9 mouse cellular contexts compared by ENCODE assay signal in genomic region chr3:89396654-89397005, GRCm38 (mm10). TPM values are rescaled to one million over a fixed set of nuclear protein-coding genes. Genes with fewer than 3 reads are reported as not detected.
DNase-seq lines count a peak whose midpoint lies in the region; ATAC-seq and TF ChIP-seq lines count a peak whose summit lies in the region.
"Had no signal": no experiment of that assay in that cellular context is flagged by ENCODE, and none has a peak within 500 bp of the region (broad histone marks: within the 10 kb centered on the region; RNA-seq: fewer than 3 reads in every experiment).

No protein-coding gene starts in this region.

- peak overlapping the region; percentile 90 for H3K4me2 ChIP-seq in heart, embryonic 16.5 days (ENCODE audit: low read depth, low read length)
- peak overlapping the region; percentile 100 for H3K4me2 ChIP-seq in hindbrain, embryonic 14.5 days (replicated peaks)
- H3K4me2 ChIP-seq in midbrain, embryonic 13.5 days (replicated peaks), result peak overlapping the region; percentile 97

- no peak for DNase-seq in heart, postnatal 25 days (ENCODE audit: low spot score)
- no peak for DNase-seq in hindbrain, embryonic 14.5 days (ENCODE audit: low spot score)
- DNase-seq in urinary bladder, adult 2 months (ENCODE audit: low spot score), result no peak
- DNase-seq in right cerebral cortex, postnatal 36 days (ENCODE audit: low spot score in 2 of 2), result no peak
- DNase-seq in cerebellum, adult 9-11 months, result no peak

- peak overlapping the region; percentile 97 for H3K27ac ChIP-seq in heart, embryonic 16.5 days (ENCODE audit: low read length)
- H3K27ac ChIP-seq in bone marrow macrophage, adult 2 months (ENCODE audit: insufficient read depth, low read depth, low read length), result no peak overlapping the region
- no peak overlapping the region for H3K27ac ChIP-seq in hindbrain, embryonic 14.5 days
- H3K27ac ChIP-seq in midbrain, embryonic 13.5 days, result no peak overlapping the region

- H3K36me3 ChIP-seq in heart, embryonic 16.5 days (ENCODE audit: control insufficient read depth, insufficient read depth), result no peaks in the 10 kb centered on the region
- H3K36me3 ChIP-seq in hindbrain, embryonic 14.5 days (replicated peaks; ENCODE audit: control insufficient read depth, insufficient read depth), result peaks cover 8% of the 10 kb centered on the region
- peaks cover 12% of the 10 kb centered on the region for H3K36me3 ChIP-seq in midbrain, embryonic 13.5 days

- ATAC-seq in heart, embryonic 16.5 days (replicated peaks; ENCODE audit: extremely low read depth, insufficient read depth, low FRiP score), result no peak
- no peak for ATAC-seq in hindbrain, embryonic 14.5 days (ENCODE audit: low FRiP score)
- ATAC-seq in midbrain, embryonic 13.5 days, result no peak

- no peak for TF ChIP-seq CTCF in bone marrow macrophage, adult 2 months (IDR thresholded peaks at IDR 0.05; ENCODE audit: low read depth, low read length)

- peak overlapping the region; percentile 77 for H3K4me3 ChIP-seq in heart, embryonic 16.5 days (ENCODE audit: low read length)
- peak overlapping the region; percentile 49; the same call in 1 of the 2 replicates for H3K4me3 ChIP-seq in bone marrow macrophage, adult 2 months (ENCODE audit: insufficient read depth, low read length)
- H3K4me3 ChIP-seq in hindbrain, embryonic 14.5 days (replicated peaks; ENCODE audit: low read length), result peak overlapping the region; percentile 48
- H3K4me3 ChIP-seq in midbrain, embryonic 13.5 days (replicated peaks), result peak overlapping the region; percentile 40

- WGBS in heart, embryonic 16.5 days, result 0% methylated on average over 4 of the region's 4 CpGs
- WGBS in hindbrain, embryonic 14.5 days, result 0% methylated on average over 4 of the region's 4 CpGs
- WGBS in midbrain, embryonic 13.5 days, result under 1% methylated on average over 4 of the region's 4 CpGs

- H3K27me3 ChIP-seq in heart, embryonic 16.5 days (ENCODE audit: control insufficient read depth, insufficient read depth, low read length), result no peaks in the 10 kb centered on the region
- H3K27me3 ChIP-seq in hindbrain, embryonic 14.5 days (ENCODE audit: control insufficient read depth, insufficient read depth, low read length), result peaks cover 31% of the 10 kb centered on the region
- peaks cover 27% of the 10 kb centered on the region for H3K27me3 ChIP-seq in midbrain, embryonic 13.5 days

- peaks cover 15% of the 10 kb centered on the region for H3K4me1 ChIP-seq in heart, embryonic 16.5 days (ENCODE audit: control insufficient read depth, insufficient read depth, low read length)
- peaks cover 3% of the 10 kb centered on the region; the same call in 1 of the 2 replicates for H3K4me1 ChIP-seq in bone marrow macrophage, adult 2 months (ENCODE audit: control insufficient read depth, insufficient read depth, low read length)
- H3K4me1 ChIP-seq in hindbrain, embryonic 14.5 days (replicated peaks; ENCODE audit: control insufficient read depth, insufficient read depth, low read length), result peaks cover 35% of the 10 kb centered on the region
- H3K4me1 ChIP-seq in midbrain, embryonic 13.5 days (replicated peaks), result peaks cover 43% of the 10 kb centered on the region

- no peaks in the 10 kb centered on the region for H3K9me3 ChIP-seq in heart, embryonic 16.5 days (replicated peaks; ENCODE audit: control insufficient read depth, low read length)
- no peaks in the 10 kb centered on the region for H3K9me3 ChIP-seq in hindbrain, embryonic 14.5 days (ENCODE audit: control insufficient read depth, low read length)
- no peaks in the 10 kb centered on the region for H3K9me3 ChIP-seq in midbrain, embryonic 13.5 days

- peak overlapping the region; percentile 74 for H3K9ac ChIP-seq in heart, embryonic 16.5 days (ENCODE audit: low read length)
- peak overlapping the region; percentile 41; the same call in 1 of the 2 replicates for H3K9ac ChIP-seq in hindbrain, embryonic 14.5 days
- no peak overlapping the region for H3K9ac ChIP-seq in midbrain, embryonic 13.5 days (replicated peaks)

- TF ChIP-seq POLR2A in bone marrow macrophage, adult 2 months (IDR thresholded peaks at IDR 0.05; ENCODE audit: borderline replicate concordance, low read depth, low read length), result no peak

- intact Hi-C loops in heart, postnatal 25 days (cut with DNase I), result loop anchor here (2.0 kb wide), 3 partner anchors 16 to 84 kb away; no protein-coding TSS in a partner anchor

RNA-seq across cellular contexts. Expression of gene Zbtb7b, which starts 2.1 kb away (rescaled TPM):
- polyA plus RNA-seq in heart, embryonic 16.5 days (2015; fragmentation: Nextera tagmentation; extraction: Ambion mirVana), result 1.7 and 2.6 TPM in 2 replicates
- 10 to 100 TPM; 20.6 to 25.1 TPM for total RNA-seq in heart, postnatal 25 days (2021)
- 66.0 and 75.2 TPM in 2 replicates for polyA plus RNA-seq in bone marrow macrophage, adult 2 months (2012; ENCODE audit: insufficient read depth, insufficient read length, missing spikeins)
- polyA plus RNA-seq in hindbrain, embryonic 14.5 days (2014; fragmentation: Nextera tagmentation; extraction: Ambion mirVana), result 0.46 and 1.1 TPM in 2 replicates
- polyA plus RNA-seq in midbrain, embryonic 13.5 days (2015; fragmentation: Nextera tagmentation; extraction: Ambion mirVana), result 0.45 and 0.54 TPM in 2 replicates
- 36.4 and 39.5 TPM in 2 replicates for polyA plus RNA-seq in urinary bladder, adult 2 months (2012; rRNA removed)

RNA-seq across cellular contexts. Expression of gene Lenep, which starts 6.0 kb away (rescaled TPM):
- 1.7 TPM in 1 of 2 replicates, not detected in the other for polyA plus RNA-seq in heart, embryonic 16.5 days (2015; fragmentation: Nextera tagmentation; extraction: Ambion mirVana)
- under 1 TPM; 0.23 to 0.59 TPM for total RNA-seq in heart, postnatal 25 days (2021)
- polyA plus RNA-seq in bone marrow macrophage, adult 2 months (2012; ENCODE audit: insufficient read depth, insufficient read length, missing spikeins), result not detected in 2 replicates
- polyA plus RNA-seq in hindbrain, embryonic 14.5 days (2014; fragmentation: Nextera tagmentation; extraction: Ambion mirVana), result not detected in 2 replicates
- 1.5 TPM in 1 of 2 replicates, not detected in the other for polyA plus RNA-seq in midbrain, embryonic 13.5 days (2015; fragmentation: Nextera tagmentation; extraction: Ambion mirVana)
- 1.2 and 1.5 TPM in 2 replicates for polyA plus RNA-seq in urinary bladder, adult 2 months (2012; rRNA removed)
- total RNA-seq: common myeloid progenitor, adult 5-6 weeks had no signal

RNA-seq across cellular contexts. Expression of gene Flad1, which starts 15.0 kb away (rescaled TPM):
- 38.8 and 41.0 TPM in 2 replicates for polyA plus RNA-seq in heart, embryonic 16.5 days (2015; fragmentation: Nextera tagmentation; extraction: Ambion mirVana)
- 10 to 100 TPM; 57.5 to 60.8 TPM for total RNA-seq in heart, postnatal 25 days (2021)
- 17.7 and 20.5 TPM in 2 replicates for polyA plus RNA-seq in bone marrow macrophage, adult 2 months (2012; ENCODE audit: insufficient read depth, insufficient read length, missing spikeins)
- 30.8 and 33.4 TPM in 2 replicates for polyA plus RNA-seq in hindbrain, embryonic 14.5 days (2014; fragmentation: Nextera tagmentation; extraction: Ambion mirVana)
- polyA plus RNA-seq in midbrain, embryonic 13.5 days (2015; fragmentation: Nextera tagmentation; extraction: Ambion mirVana), result 37.2 and 37.8 TPM in 2 replicates
- polyA plus RNA-seq in urinary bladder, adult 2 months (2012; rRNA removed), result 30.8 and 34.6 TPM in 2 replicates

RNA-seq across cellular contexts. Expression of gene Cks1b, which starts 21.6 kb away (rescaled TPM):
- polyA plus RNA-seq in heart, embryonic 16.5 days (2015; fragmentation: Nextera tagmentation; extraction: Ambion mirVana), result 288 and 304 TPM in 2 replicates
- 1 to 10 TPM; 4.1 to 4.7 TPM for total RNA-seq in heart, postnatal 25 days (2021)
- polyA plus RNA-seq in bone marrow macrophage, adult 2 months (2012; ENCODE audit: insufficient read depth, insufficient read length, missing spikeins), result 46.6 and 55.2 TPM in 2 replicates
- 94.0 and 99.4 TPM in 2 replicates for polyA plus RNA-seq in hindbrain, embryonic 14.5 days (2014; fragmentation: Nextera tagmentation; extraction: Ambion mirVana)
- polyA plus RNA-seq in midbrain, embryonic 13.5 days (2015; fragmentation: Nextera tagmentation; extraction: Ambion mirVana), result 176 and 177 TPM in 2 replicates
- 21.7 and 29.6 TPM in 2 replicates for polyA plus RNA-seq in urinary bladder, adult 2 months (2012; rRNA removed)

RNA-seq across cellular contexts. Expression of gene Shc1, which starts 21.6 kb away (rescaled TPM):
- polyA plus RNA-seq in heart, embryonic 16.5 days (2015; fragmentation: Nextera tagmentation; extraction: Ambion mirVana), result 67.7 and 72.3 TPM in 2 replicates
- total RNA-seq in heart, postnatal 25 days (2021), result 10 to 100 TPM; 35.7 to 35.8 TPM
- 56.0 and 56.8 TPM in 2 replicates for polyA plus RNA-seq in bone marrow macrophage, adult 2 months (2012; ENCODE audit: insufficient read depth, insufficient read length, missing spikeins)
- 12.1 and 13.9 TPM in 2 replicates for polyA plus RNA-seq in hindbrain, embryonic 14.5 days (2014; fragmentation: Nextera tagmentation; extraction: Ambion mirVana)
- polyA plus RNA-seq in midbrain, embryonic 13.5 days (2015; fragmentation: Nextera tagmentation; extraction: Ambion mirVana), result 17.3 and 17.8 TPM in 2 replicates
- polyA plus RNA-seq in urinary bladder, adult 2 months (2012; rRNA removed), result 85.7 and 87.7 TPM in 2 replicates

Comparison
In these comparisons a context has a peak if more than half of its experiments do, and no peak if none do; other contexts are left out.
1. RNA of gene Zbtb7b, which starts 2.1 kb away (polyA plus RNA-seq): 66.0 to 75.2 TPM in bone marrow macrophage, adult 2 months and 36.4 to 39.5 TPM in urinary bladder, adult 2 months; 1.7 to 2.6 TPM in heart, embryonic 16.5 days, 0.45 to 0.54 TPM in midbrain, embryonic 13.5 days and 0.46 to 1.1 TPM in hindbrain, embryonic 14.5 days; every median in the first group is over 10 times any median in the second.
2. Peak in every context shown above with its lines, with median percentiles within 50 percentile points of each other: H3K4me2 ChIP-seq and H3K4me3 ChIP-seq.